Mouse (Mus musculus) c-Kit-positive CD71-positive TER-119-positive erythroid progenitor cells, embryonic 14.5 days (primary cell): ENCODE data around the gene Prdx2.

ENCODE experiments used
- DNase-seq: peaks from one replicate; pipeline ENCODE4 v3.0.0-alpha.2; 2013; ENCODE audit warnings: low spot score

Prdx2 gene

DNA sequence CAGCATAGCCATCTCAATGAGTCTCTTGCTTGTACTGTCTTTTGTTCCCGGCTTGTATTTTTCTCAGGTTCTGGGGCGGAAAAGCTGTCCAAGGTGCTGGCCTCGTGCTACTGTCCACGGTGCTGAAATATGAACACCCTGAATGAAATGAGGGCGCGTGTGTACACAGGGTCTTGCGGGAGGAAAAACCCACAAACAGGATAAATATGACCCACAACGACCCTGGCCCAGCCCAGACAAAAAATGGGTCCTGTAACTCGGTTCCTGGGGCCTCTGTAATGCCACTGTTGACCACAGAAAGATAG, 22.2 kb upstream of the Prdx2 start:
- DNase-seq: no peak

DNA sequence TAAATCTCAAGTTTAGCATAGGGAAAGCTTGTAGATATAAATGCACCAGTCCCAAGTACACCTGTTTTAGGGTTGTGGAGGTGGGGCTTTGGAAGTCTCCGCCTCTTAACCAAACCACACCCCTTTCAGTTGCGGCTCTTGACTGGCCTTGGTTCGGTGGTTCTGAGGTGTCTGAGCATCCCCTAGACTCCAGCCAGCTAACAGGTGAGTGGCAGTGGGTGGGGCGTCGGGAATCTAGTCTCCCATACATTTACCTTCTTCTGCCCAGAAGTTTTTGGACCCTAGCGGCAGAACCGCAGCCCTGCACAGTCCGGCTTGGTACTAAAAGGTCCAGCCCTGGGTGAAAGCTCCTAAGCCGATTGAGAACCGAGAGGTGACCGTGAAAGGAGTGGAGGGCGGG, 19.6 kb upstream of the Prdx2 start:
- DNase-seq: no peak

DNA sequence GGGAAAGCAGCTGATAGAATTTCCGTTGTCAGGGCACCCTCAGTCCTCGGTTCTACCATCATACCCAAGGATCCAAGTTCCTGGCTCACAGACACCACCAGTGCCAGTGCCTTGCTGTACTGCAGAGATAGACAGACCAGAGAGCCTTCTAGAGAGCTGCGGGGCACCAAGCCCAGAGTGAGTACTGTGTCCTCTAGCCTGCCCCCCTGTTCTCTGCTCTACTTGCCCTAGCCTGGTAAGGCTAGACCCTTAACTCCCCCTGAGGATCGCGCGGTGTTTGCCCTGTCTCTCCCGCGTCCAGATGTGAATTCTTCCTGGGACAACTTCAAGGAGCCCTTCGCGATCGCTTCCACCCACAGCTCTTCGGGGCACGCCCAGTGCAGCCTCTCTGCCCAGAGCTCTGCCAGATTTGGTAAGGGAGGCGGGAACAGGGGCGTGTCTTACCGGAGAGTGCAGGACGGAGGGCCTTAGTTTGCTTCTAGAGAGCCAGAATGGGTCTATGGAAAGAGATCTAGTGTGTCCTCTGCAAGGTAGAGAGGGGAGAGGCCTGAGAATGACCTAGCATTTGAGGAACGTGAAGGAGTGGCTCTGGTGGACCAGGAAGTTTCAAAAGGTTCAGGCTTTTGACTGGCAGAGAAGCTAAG, 16.7 kb upstream of the Prdx2 start:
- no peak for DNase-seq

DNA sequence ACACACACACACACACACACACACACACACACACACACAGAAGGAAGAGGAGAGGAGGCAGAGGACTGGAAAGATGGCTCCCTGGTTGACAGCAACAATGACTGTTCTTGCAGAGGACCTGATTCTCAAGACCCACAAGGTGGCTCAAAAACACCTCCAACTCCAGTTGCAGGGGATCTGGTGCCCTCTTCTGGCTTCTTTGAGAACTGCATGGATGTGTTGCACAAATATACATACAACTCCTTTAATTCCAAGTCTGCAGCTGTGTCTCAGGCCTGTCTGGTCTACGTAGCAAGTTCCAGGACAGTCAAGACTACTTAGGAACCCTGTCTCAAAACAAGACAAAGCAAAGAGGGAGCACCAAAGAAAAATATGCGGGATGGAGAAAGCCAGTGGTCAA, 12.6 kb upstream of the Prdx2 start:
- DNase-seq: peak; percentile 83

DNA sequence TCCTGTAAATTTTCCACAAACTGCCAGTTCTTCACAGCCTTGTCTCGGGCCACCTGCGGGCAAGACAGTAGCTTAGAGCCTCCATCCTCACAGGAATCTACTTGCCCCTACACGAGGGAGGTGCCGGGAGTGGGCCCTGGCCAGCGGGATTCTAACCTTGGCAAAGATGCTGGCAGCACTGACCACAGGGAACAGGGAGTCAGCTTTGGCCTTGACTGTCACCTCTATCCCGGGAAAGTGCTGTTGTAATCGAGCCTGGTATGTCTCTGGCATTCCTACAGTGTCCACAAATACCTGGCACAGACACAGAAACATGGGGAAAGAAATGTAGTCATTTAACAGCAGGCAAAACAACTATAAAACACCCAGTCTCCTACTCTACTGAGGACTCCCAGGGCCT, 9.6 kb upstream of the Prdx2 start:
- DNase-seq: no peak

DNA sequence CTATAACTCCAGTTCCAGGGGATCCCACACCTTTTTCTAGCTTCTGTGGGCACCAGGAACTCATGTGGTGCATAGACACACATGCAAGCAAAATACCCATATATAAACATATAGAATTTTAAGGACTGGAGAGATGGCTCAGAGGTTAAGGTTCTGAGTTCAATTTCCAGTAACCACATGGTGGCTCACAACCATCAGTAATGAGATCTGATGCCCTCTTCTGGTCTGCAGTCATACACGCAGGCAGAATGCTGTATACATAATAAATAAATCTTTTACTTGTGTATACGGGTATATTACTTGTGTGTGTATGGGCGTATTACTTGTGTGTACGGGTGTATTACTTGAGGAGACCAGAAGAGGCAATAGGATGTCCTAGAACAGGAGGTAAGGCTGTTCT, 5.4 kb upstream of the Prdx2 start:
- DNase-seq: no peak

DNA sequence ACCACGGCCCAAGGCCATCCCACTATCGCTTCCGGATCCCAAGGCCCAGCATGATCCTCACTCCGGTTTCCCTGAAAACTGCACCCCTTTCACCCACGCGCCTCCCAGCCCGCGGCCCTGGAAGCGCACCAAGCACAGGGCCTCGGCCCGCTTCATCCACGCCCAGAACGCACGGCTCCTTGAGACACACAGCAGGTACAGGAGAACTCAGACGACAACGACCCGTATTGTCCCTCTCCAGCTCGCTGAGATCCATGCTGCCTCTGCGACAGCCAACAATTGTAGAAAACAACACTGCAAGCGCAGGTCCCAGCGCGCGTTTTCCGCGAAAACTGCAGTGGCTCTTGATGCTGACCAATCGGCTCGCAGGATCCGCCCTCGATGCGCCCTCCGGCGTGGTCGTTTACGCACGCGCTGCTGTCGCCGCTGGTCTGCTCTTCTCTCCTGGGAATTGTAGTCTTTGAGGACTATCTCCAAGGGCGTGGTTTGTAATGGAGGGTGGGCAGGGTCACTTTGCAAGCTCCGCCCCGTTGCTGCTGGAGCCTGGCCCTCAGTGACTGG, 3.6 kb upstream of the Prdx2 start:
- peak; percentile 97 for DNase-seq

DNA sequence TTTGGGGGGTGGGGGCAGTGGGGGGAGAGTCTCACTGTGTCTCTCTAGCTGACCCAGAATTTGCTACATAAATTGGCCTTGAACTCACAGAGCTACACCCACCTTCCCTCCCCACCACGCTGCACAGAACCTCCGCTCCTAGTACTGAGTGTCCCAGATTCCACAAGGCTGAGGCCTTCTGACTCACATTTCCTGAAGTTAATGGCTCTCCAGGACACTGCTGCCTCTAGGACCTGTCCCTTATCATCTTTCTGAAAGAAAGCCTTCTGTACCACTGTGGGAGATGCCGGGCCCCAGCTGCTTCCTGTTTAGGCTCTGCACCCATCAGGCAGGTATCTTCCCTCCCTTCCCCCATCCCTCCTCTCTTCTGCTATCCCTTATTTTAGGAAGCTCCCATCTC, 2.8 kb upstream of the Prdx2 start:
- DNase-seq: no peak

DNA sequence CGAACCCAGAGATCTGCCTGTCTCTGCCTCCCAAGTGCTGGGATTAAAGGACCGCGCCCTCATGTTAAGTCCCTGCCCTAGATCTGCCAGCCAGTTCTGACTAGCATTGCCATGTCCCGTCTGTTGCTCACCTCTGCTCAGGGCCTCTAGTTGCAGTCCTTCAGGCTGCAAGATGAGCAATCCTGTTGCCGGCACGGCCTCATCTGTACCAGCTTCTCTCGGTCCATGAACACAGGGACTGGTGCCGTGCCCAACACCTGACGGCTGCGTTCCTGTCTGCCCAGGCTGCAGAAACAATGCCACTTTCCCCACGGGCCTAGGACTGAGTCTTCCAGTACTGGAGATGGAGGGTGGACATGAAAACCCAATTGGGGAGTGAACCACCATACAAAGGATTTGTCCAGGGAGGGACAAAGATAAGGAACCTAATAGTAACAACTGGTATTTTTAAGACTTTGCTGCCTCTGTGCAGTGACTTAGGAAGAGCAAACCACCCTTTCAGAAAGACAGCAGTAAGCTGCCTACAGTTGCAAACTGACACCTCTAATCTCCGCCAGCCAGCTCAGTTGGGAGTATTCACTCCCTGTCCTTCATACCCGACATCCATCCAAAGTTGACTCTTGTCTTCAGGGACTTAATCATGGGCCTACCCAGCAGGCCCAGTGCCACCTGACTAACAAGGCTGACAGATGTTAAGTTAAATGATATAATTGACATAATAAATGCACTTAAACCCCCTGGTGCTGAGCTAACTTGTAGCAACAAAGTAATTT, 1.7 kb upstream of the Prdx2 start:
- no peak for DNase-seq

DNA sequence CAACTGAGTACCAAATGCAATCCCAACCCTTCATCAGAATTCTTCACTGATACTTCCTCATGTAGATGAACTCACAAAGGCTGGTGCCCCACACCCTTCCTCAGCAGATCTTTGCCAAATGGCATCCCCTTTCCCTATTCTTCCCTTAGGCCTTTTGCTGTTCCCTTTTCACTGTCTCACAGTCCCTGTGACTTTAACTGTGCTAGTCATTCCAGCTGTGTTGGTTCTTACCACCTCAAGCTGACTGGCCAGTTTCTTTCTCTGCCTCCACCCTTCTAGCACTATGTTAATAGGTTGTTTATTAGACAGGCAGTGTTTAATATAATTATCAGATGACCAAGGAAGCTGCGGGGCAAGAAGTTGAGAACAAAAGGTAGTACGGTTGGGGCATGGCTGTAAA, 737 bp upstream of the Prdx2 start:
- no peak for DNase-seq

DNA sequence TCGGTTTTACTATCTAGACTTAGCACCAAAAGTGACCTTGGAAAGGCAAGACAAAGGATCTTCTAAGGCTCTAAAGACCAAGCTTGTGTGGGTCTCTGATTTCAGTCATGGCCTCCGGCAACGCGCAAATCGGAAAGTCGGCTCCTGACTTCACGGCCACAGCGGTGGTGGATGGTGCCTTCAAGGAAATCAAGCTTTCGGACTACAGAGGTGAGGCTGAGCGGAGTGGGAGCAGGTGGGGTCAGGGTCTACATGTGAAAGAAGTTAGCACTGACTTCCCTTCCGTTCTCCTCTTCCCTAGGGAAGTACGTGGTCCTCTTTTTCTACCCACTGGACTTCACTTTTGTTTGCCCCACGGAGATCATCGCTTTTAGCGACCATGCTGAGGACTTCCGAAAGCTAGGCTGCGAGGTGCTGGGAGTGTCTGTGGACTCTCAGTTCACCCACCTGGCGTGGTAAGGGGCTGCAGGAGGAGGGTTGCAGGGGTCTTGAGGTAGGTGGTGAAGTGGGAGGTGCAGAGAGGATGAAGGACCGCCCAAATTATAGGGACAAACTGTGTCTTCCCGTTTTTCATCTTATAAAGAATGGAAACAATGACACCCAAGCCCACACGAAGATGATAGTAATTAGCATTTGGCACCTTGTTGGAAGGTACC, 876 bp downstream of the Prdx2 start:
- no peak for DNase-seq

DNA sequence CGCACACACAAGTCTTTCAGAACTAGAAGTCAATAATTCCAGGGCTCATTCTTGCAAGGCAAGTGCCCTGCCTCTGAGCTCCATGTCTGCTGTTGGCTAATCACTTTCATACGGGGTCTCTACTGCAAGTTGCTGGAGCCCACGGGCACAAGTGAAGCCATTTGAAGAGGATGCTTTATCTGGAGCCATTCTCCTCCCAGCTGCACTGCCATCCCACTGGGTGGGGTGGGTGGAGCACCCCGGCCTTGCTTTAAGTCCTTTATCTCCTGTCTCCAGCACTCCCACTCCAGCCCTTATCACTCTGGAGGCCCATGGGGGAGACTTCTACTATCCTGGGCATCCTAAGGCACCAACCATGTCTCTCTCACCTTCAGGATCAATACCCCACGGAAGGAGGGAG, 1.5 kb downstream of the Prdx2 start:
- DNase-seq: peak; percentile 95

DNA sequence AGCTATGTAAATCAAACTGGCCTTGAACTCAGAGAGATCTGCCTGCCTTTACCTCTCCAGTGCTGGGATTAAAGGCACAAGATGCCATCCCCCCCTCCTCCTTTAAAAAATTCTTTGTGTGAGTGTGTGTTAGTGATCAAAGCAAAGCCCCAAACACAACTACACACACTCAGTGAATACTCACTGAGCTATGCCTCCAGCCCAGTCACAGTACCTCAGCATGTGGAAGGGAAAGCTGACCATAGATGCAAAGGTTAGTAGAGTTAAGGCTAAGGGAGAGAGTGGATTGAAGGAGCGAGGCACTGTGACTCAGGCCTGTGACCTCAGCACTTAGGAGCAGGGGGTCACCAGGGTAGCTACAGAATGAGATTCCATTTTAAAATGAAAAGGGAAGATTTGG, 3.7 kb downstream of the Prdx2 start:
- DNase-seq: peak; percentile 28

DNA sequence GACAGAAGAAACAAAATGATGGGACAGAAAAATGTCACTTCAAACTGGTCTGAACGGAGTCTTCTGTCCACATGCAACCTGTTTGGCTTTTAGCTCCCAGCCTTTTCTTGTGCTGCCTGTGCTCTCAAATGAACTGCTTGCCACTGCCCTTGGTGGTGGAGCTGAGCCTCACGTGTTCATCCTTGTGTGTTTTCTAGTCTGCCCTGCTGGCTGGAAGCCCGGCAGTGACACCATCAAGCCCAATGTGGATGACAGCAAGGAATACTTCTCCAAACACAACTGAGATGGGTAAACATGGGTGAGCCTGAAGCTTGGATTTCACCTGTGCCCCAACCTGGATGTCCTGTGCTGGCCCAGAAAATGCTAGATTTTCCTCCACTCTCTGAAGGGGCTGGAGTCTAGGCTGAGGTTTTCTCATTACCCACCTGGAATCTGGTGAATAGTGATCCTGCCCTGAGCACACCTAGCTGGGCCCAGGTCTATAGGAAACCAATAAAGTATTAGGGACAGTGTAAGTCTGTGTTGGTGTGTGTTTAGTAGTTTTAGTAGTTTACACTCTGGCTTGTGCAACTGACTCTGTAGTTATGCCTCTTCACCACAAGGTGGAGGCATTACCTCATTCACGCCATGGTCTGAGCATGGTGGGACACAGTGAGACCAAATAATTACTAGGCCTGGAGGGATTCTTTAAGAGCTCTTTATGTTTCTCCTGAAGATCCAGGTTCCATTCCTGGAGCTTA, 4.6 kb downstream of the Prdx2 start:
- peak; percentile 75 for DNase-seq

DNA sequence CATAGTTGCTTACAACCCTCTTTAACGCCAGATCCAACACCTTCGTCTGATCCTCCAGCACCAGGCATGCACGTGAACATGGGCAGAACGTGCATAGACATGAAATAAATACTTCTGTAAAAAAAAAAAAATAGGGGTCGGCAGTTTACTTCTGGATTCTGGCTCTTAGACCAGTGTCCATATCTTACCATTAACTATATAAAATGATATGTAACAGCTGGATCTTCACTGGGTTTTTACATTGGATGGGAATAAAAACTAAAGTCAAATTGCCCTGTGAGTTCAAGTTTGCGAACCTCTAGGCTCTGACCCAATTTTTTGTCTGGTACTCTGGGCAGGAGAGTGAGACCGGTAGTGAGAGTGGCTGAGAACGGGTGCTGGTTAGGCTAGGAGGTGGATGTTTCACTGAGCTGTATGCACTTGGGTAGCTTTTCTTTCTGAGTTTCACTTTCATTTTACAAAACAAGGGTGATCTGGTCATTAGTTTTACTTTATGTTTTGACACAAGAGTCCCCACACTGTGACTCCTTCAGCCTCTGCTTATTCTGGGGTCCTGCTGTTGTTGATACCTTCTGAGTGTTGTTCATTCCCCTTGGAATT, 5.3 kb downstream of the Prdx2 start:
- DNase-seq: peak; percentile 50

DNA sequence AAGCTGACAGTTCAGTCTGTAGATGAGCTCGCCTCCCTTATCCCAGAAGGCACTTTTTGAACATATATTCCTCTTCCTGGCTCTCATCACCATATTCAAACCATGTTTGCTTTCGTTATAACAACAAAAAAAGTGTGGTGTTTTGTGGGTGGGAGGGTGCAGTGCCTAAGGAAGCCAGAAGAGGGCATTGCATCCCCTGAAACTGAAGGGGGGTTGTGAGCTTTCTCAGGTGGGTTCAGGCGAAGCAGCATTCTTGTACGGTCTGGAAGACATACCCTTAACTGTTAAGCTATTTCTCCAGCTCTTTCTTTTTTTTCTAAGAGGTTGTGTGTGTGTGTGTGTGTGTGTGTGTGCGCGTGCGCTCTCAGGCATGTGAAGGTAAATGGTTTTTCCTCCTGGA, 6.0 kb downstream of the Prdx2 start:
- peak; percentile 79 for DNase-seq

DNA sequence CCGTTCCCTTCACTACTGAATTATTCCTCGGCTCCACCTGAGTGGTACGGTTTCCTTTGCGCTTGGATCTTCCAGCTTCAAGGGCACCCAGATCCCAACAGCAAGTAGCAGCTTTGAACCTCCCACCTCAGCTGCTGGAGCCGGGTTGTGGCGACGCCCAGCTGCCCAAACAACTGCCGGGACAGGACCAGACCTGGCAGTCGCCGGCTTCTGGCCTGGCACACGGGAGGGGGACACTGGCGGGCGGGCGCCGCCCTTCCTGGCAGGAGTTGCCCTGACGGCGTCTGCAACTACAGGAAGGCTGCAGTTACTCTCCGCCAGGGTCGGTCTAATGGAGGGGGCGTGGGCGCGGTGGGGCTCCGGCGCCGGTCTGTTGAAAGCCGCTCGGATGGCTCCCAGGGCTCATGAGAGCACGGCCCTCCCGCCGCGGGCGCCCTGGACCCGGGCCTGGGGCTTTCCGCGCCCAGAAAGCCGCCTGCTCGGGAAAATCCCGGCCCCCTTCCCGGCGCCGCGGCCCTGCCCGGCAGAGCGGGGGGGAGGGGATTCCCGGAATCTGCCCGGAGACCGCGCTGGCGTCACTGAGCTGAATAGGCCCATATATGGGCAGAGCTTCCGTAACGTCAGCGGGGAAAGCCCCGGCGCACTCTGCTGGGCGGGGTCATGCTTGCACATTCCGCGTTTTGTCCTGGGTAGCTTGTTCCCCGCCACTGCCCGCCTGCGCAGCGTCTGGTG, 6.8 kb downstream of the Prdx2 start:
- peak; percentile 95 for DNase-seq

DNA sequence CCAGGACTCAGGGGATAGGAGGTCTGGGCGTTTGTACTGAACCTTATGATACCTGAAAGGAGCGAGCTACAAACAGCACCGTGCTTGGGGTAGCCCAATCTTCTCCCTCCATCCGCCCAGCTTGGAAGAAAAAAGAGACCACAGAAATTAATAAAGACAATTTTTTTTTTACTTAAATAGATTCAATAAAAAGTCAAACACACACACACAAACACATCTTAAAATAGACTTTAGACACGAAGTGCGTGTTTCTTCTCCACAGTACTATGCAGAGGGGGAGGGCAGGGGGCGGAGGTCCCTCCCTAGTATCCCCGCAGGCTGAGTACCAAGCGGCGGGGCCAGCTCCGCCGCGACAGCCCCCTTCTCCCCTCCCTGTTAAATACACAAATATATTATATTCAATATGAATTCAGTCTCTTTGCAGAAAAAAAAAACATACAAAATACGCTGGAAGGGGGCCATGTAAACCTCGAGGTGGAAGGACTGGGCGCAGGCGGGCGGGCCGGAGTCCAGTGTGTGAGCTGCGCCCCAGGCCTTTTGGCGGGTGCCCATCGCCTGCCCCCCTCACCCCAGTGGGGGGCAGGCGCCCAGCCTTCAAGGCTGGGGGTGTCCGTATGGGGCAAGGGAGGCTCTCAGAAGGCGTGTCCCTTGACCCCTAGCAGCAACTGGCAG, 7.5 kb downstream of the Prdx2 start:
- DNase-seq: no peak

DNA sequence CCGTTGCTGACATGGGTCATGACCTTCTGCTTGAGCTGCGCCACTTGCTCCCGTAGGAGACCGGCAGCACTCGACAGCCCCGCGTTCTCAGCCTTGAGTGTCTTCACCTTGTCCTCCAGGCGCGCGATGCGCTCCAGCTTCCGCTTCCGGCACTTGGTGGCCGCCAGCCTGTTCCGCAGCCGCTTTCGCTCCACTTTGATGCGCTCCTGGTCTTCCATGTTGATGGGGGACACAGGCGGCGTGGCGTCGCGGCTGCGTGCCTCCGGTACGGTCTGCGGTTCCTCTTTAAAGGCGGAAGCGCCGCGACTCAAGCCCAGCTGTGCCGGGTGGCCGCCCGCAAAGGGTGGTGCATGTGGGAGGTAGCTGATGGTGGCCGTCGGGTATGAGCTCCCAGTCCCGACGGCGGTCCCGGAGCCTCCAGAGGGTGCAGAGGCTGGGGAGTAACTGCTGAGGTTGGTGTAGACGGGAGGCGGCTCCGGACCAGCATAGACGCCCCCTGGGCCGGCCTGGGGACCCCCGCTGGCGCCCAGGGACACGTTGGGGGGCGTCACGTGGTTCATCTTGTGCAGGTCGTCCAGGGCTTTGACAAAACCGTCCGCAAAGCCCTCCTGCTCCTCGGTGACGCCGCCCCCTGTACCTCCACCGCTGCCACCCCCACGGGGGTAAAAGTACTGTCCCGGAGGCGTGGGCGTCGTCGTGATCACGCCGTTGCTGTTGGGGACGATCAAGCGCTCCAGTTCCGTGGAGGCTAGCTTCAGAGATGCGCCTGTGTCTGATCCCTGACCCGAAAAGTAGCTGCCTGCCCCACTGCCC, 8.3 kb downstream of the Prdx2 start:
- DNase-seq: peak; percentile 53
